27 mouse cellular contexts compared by ENCODE assay signal in genomic region chr11:71767726-71768125, GRCm38 (mm10). TPM values are rescaled to one million over a fixed set of nuclear protein-coding genes. Genes with fewer than 3 reads are reported as not detected.
DNase-seq lines count a peak whose midpoint lies in the region; ATAC-seq and TF ChIP-seq lines count a peak whose summit lies in the region.
"Had no signal": no experiment of that assay in that cellular context is flagged by ENCODE, and none has a peak within 500 bp of the region (broad histone marks: within the 10 kb centered on the region; RNA-seq: fewer than 3 reads in every experiment).

No protein-coding gene starts in this region.

- 87% methylated on average over 3 of the region's 3 CpGs for WGBS in thymus, adult 2 months

- no peak for TF ChIP-seq CTCF in layer of hippocampus, adult 2 months (conservative IDR thresholded peaks at IDR 0.05)
- no peak for TF ChIP-seq CTCF in thymus, adult 2 months (IDR thresholded peaks at IDR 0.05; ENCODE audit: borderline replicate concordance, control insufficient read depth, extremely low read depth, insufficient read depth, low read length, poor library complexity)

- no peaks in the 10 kb centered on the region for H3K36me3 ChIP-seq in thymus, adult 2 months (ENCODE audit: control insufficient read depth, insufficient read depth, low read length)
- H3K36me3 ChIP-seq: G1E; heart, embryonic 10.5 days; heart, embryonic 13.5 days had no signal

- H3K27me3 ChIP-seq in thymus, adult 2 months (ENCODE audit: control insufficient read depth, insufficient read depth, low read length) = no peaks in the 10 kb centered on the region
- H3K27me3 ChIP-seq: forebrain, embryonic 13.5 days; Patski had no signal

- no peak for TF ChIP-seq POLR2A in thymus, adult 2 months (IDR thresholded peaks at IDR 0.05; ENCODE audit: control insufficient read depth, extremely low read depth, insufficient read depth, low read length, poor library complexity)

- no peak for ATAC-seq in cerebellum, adult (ENCODE audit: insufficient number of reproducible peaks, low FRiP score, low TSS enrichment)
- ATAC-seq: forebrain, embryonic 13.5 days; forebrain, embryonic 16.5 days; hindbrain, postnatal 0 days; inflammation-experienced regulatory T-cells, adult 6 months; intestine, embryonic 16.5 days; Patski had no signal

- H3K27ac ChIP-seq in layer of hippocampus, adult 2 months = peak overlapping the region; percentile 95; the same call in 1 of the 2 replicates
- no peak overlapping the region for H3K27ac ChIP-seq in thymus, adult 2 months (ENCODE audit: control insufficient read depth, insufficient read depth, low read length)
- H3K27ac ChIP-seq: forebrain, embryonic 10.5 days; forebrain, embryonic 13.5 days; heart, adult 2 months; heart, embryonic 10.5 days; heart, embryonic 13.5 days; hindbrain, embryonic 14.5 days; hindbrain, postnatal 0 days had no signal

- no peak overlapping the region for H3K4me3 ChIP-seq in layer of hippocampus, adult 2 months
- H3K4me3 ChIP-seq in thymus, adult 2 months (ENCODE audit: control insufficient read depth, insufficient read depth, low read length) = no peak overlapping the region
- H3K4me3 ChIP-seq: forebrain, embryonic 10.5 days; forebrain, embryonic 13.5 days; heart, adult 2 months; heart, embryonic 10.5 days; heart, embryonic 13.5 days had no signal

- H3K4me1 ChIP-seq in thymus, adult 2 months (replicated peaks; ENCODE audit: control insufficient read depth, insufficient read depth, low read length) = no peaks in the 10 kb centered on the region
- H3K4me1 ChIP-seq: heart, embryonic 13.5 days had no signal

- DNase-seq in cerebellum, adult 18-20 months = peak; percentile 36 to 46
- no peak for DNase-seq in layer of hippocampus, adult 2 months (ENCODE audit: low spot score in 2 of 2)
- DNase-seq in layer of hippocampus, adult 8-10 months (ENCODE audit: low spot score in 2 of 2) = no peak
- DNase-seq in cerebellum, postnatal 14 days = peak; percentile 62 to 64
- DNase-seq in thymus, adult 2 months = no peak
- DNase-seq: adrenal gland, postnatal 14 days; B cell, adult 2 months; gastrocnemius, postnatal 10 days; gastrocnemius, postnatal 36 days; heart, adult 2 months; heart, postnatal 14 days; heart, postnatal 4 days; kidney, adult 18-20 months had no signal

RNA-seq across cellular contexts. Expression of gene Wscd1, which starts 18.0 kb away (rescaled TPM):
- total RNA-seq in layer of hippocampus, adult 2 months (2021) = 100 to 1,000 TPM; 111 to 114 TPM
- 100 to 1,000 TPM; 108 to 120 (median 117) TPM for total RNA-seq in layer of hippocampus, adult 8-10 months (2022)
- 13.6 and 16.6 TPM in 2 replicates for polyA plus RNA-seq in thymus, adult 2 months (2012; rRNA removed)
- total RNA-seq: CH12.LX; granulocyte monocyte progenitor cell, adult 5-6 weeks had no signal
- polyA plus RNA-seq: G1E; inflammation-experienced regulatory T-cells, adult 6 months had no signal

Comparison
In these comparisons a context has a peak if more than half of its experiments do, and no peak if none do; other contexts are left out.
1. DNase-seq: peak in cerebellum, adult 18-20 months (2 of 2) and cerebellum, postnatal 14 days (2 of 2); none in layer of hippocampus, adult 2 months (0 of 2), layer of hippocampus, adult 8-10 months (0 of 2) and thymus, adult 2 months (single experiment).